Mouse (Mus musculus): ENCODE measurements around the gene Kpna7. TPM values are rescaled to one million over a fixed set of nuclear protein-coding genes. Genes with fewer than 3 reads are reported as not detected.
"Not testable (repeated sequence)": the region's sequence is repeated elsewhere in the genome, so short reads cannot be mapped to it uniquely, and the experiment has no call there.

Gene Kpna7
- polyA plus RNA-seq, 1 experiment from 2014 or later: not detected

DNA sequence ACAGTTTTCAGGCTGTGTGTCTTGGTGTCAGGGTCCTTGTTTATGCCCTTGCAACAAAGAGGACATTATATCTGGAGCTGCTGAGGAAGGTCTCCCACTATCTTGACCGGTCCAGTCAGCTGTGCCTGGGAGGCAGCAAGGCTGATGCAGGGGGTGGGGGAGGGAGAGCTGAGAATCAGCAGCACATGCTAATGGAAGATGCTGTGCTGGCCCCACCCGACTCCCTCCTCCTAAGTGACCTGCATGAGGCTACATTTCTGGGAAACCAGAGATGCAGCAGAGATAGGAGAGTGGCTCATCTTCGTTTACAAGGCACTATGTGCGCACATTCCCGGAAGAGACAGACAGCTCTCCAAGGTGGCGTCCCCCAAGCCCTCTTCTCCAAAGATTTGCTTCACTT is 26.6 kb upstream of the Kpna7 start:
- DNase-seq (ENCODE audit: low spot score) (no peak), ATAC-seq (no peak)
- H3K9me3 ChIP-seq (ENCODE audit: low read length): no peaks in the 10 kb centered on the region
- no peak overlapping the region for H3K27ac ChIP-seq (ENCODE audit: low read length)
- no peak overlapping the region for H3K9ac ChIP-seq (replicated peaks; ENCODE audit: low read depth)
- no peak for TF ChIP-seq EP300 (IDR thresholded peaks at IDR 0.05)
- TF ChIP-seq CTCF (IDR thresholded peaks at IDR 0.05): no peak
- no peak overlapping the region for H3K4me3 ChIP-seq (ENCODE audit: low read depth, low read length)
- no peaks in the 10 kb centered on the region for H3K27me3 ChIP-seq (replicated peaks; ENCODE audit: insufficient read depth, low read length)
- WGBS: 84% methylated on average over 6 of the region's 6 CpGs
- peaks cover 31% of the 10 kb centered on the region for H3K36me3 ChIP-seq (ENCODE audit: insufficient read depth, low read length)
- H3K4me2 ChIP-seq (replicated peaks; ENCODE audit: low read depth, low read length): no peak overlapping the region
- H3K4me1 ChIP-seq (ENCODE audit: insufficient read depth, low read depth, low read length): no peaks in the 10 kb centered on the region

DNA sequence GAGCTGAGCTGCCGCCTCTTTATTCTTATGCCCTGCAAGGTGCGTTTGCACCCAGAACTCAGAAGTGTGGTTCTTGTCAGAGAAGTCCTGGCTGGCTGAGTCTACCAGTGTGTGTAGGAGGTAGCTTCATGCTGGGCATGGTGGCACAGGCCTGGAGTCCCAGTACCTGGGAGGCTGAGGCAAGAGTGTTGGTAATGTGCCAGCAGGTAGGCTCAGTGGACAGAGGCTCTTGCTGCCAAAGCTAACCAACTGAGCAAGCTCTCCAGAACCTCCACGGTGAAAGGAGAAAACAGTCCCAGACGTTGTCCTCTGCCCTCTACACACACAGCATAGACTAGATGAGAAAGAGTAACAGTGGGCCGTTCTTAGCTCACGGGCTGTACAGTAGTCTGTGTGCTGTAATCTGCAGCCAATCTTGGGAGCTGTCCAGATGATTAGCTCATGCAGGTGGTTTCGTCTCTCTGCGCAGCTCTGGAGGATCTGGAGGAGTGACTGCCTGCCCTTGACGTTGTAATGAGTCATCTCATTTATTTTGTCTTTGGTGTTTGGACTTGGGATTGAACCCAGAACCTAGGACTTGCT is 22.0 kb upstream of the Kpna7 start:
- H3K4me2 ChIP-seq (replicated peaks; ENCODE audit: low read depth, low read length): no peak overlapping the region
- no peak overlapping the region for H3K27ac ChIP-seq (ENCODE audit: low read length)
- no peaks in the 10 kb centered on the region for H3K27me3 ChIP-seq (replicated peaks; ENCODE audit: insufficient read depth, low read length)
- H3K4me3 ChIP-seq (ENCODE audit: low read depth, low read length): no peak overlapping the region
- H3K36me3 ChIP-seq (ENCODE audit: insufficient read depth, low read length): peaks cover 50% of the 10 kb centered on the region
- 81% methylated on average over 9 of the region's 9 CpGs for WGBS
- no peaks in the 10 kb centered on the region for H3K4me1 ChIP-seq (ENCODE audit: insufficient read depth, low read depth, low read length)
- DNase-seq (ENCODE audit: low spot score) (no peak), ATAC-seq (no peak)
- no peak overlapping the region for H3K9ac ChIP-seq (replicated peaks; ENCODE audit: low read depth)
- TF ChIP-seq CTCF (IDR thresholded peaks at IDR 0.05) (no peak), EP300 (IDR thresholded peaks at IDR 0.05) (no peak)
- H3K9me3 ChIP-seq (ENCODE audit: low read length): no peaks in the 10 kb centered on the region

DNA sequence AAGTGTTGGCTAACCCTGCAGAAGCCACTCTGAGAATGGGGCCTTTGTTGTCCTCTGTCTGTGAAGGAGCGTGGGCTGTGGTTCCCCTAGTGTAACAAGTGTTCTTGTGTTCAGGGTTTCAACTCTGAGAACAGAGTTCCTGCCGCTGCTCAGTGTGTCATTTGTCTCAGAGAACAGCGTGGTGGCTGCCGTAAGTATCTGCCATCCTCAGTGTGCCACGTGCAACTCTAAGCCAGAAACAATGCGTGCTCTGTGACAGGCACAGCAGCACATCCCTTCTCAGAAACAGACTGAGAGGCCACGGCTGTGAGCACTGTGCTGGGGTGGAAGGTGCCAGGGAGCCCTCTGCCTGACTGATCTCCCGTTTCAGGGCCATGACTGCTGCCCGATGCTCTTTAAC is 20.5 kb upstream of the Kpna7 start:
- no peak overlapping the region for H3K4me2 ChIP-seq (replicated peaks; ENCODE audit: low read depth, low read length)
- H3K27me3 ChIP-seq (replicated peaks; ENCODE audit: insufficient read depth, low read length): no peaks in the 10 kb centered on the region
- peaks cover 59% of the 10 kb centered on the region for H3K36me3 ChIP-seq (ENCODE audit: insufficient read depth, low read length)
- no peaks in the 10 kb centered on the region for H3K9me3 ChIP-seq (ENCODE audit: low read length)
- no peaks in the 10 kb centered on the region for H3K4me1 ChIP-seq (ENCODE audit: insufficient read depth, low read depth, low read length)
- 67% methylated on average over 9 of the region's 9 CpGs for WGBS
- ATAC-seq (no peak), DNase-seq (ENCODE audit: low spot score) (no peak)
- H3K9ac ChIP-seq (replicated peaks; ENCODE audit: low read depth): no peak overlapping the region
- no peak overlapping the region for H3K4me3 ChIP-seq (ENCODE audit: low read depth, low read length)
- no peak overlapping the region for H3K27ac ChIP-seq (ENCODE audit: low read length)
- TF ChIP-seq CTCF (IDR thresholded peaks at IDR 0.05) (no peak), EP300 (IDR thresholded peaks at IDR 0.05) (no peak)

DNA sequence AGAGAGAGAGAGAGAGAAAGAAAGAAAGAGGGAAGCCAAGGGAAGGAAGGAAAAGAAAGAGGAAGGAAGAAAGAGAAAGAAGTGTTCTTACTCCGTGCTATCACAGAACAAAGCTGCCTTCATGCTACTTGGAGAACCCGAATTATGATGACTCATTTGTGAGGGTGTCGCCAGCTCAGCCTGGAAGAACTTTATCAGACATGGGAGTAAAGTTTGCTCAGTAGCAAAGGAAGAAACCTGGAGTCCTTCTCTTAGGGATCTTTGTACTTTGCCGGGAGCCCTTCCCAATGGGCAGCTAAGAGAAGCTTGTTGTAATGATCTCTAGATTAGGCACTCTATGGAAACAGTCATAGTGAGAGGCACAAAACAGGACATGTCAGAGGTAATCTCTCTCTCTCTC is 18.9 kb upstream of the Kpna7 start:
- Histone ChIP-seq H3K9me3 (ENCODE audit: low read length) (no peaks in the 10 kb centered on the region), H3K27ac (ENCODE audit: low read length) (no peak overlapping the region), H3K4me3 (ENCODE audit: low read depth, low read length) (no peak overlapping the region), H3K36me3 (ENCODE audit: insufficient read depth, low read length) (peaks cover 54% of the 10 kb centered on the region), H3K4me2 (replicated peaks; ENCODE audit: low read depth, low read length) (no peak overlapping the region), H3K9ac (replicated peaks; ENCODE audit: low read depth) (no peak overlapping the region), H3K27me3 (replicated peaks; ENCODE audit: insufficient read depth, low read length) (no peaks in the 10 kb centered on the region), H3K4me1 (ENCODE audit: insufficient read depth, low read depth, low read length) (no peaks in the 10 kb centered on the region)
- TF ChIP-seq EP300 (IDR thresholded peaks at IDR 0.05) (no peak), CTCF (IDR thresholded peaks at IDR 0.05) (no peak)
- no peak for ATAC-seq
- 78% methylated on average over 4 of the region's 4 CpGs for WGBS
- no peak for DNase-seq (ENCODE audit: low spot score)

DNA sequence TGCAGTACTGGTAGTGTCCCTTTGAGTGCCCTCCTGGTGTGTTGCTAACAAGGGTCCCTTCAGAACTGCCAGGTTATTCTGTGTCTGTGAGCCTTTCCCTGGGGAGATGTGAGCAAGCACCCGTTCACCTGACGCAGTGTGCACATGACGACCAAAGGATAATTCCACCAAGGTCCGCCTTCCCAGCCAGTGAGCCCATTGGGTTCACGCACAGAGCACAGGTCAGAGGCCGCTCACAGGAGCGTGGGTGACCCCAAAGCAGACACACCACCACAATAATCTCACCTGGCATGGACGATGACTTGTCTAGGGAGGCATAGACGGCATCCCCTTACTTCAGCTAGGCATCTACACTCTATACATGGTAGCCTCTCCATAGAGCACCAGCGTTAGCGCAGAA is 17.6 kb upstream of the Kpna7 start:
- ATAC-seq; H3K9me3 ChIP-seq (ENCODE audit: low read length); DNase-seq (ENCODE audit: low spot score); H3K27me3 ChIP-seq (replicated peaks; ENCODE audit: insufficient read depth, low read length); H3K4me1 ChIP-seq (ENCODE audit: insufficient read depth, low read depth, low read length); H3K27ac ChIP-seq (ENCODE audit: low read length); H3K4me2 ChIP-seq (replicated peaks; ENCODE audit: low read depth, low read length); H3K9ac ChIP-seq (replicated peaks; ENCODE audit: low read depth); H3K4me3 ChIP-seq (ENCODE audit: low read depth, low read length): not testable (repeated sequence)
- WGBS: 96% methylated on average over 11 of the region's 11 CpGs
- H3K36me3 ChIP-seq (ENCODE audit: insufficient read depth, low read length): peaks cover 48% of the 10 kb centered on the region

DNA sequence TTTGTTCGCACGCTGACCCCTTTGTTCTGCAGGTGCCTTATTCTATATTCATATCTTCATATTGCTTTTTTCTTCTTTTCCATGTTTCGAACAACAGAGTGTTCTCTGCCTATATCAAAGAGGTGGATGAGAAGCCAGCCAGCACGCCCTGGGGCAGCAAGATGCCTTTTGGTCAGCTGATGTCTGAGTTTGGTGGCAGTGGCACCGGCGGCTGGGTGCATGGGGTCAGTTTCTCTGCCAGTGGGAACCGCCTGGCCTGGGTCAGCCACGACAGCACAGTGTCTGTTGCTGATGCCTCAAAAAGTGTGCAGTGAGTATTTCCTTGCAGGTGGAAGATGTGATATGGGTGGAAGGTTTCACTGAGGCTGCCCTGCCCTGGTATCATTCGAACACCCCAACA is 17.1 kb upstream of the Kpna7 start:
- peaks cover 53% of the 10 kb centered on the region for H3K36me3 ChIP-seq (ENCODE audit: insufficient read depth, low read length)
- TF ChIP-seq EP300 (IDR thresholded peaks at IDR 0.05) (no peak), CTCF (IDR thresholded peaks at IDR 0.05) (no peak)
- WGBS: 97% methylated on average over 9 of the region's 9 CpGs

DNA sequence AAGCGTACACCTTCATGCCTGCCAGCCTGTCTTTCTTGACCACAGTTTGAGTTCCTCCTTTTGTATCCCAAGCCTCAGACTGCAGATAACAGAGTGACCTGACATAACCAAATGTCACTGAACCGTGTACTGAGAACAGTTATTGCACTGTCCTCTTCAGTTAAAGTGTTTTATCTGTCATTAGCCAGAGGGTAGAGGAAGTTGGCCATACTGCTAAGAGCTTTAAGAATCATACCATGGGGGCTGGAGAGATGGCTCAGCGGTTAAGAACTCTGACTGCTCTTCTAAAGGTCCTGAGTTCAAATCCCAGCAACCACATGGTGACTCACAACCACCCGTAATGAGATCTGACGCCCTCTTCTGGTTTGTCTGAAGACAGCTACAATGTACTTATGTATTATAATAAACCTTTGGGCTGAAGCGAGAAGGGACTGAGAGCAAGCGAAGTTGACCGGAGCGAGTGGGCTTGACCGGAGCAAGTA is 14.6 kb upstream of the Kpna7 start:
- WGBS: 91% methylated on average over 10 of the region's 10 CpGs
- Histone ChIP-seq H3K4me2 (replicated peaks; ENCODE audit: low read depth, low read length) (no peak overlapping the region), H3K4me3 (ENCODE audit: low read depth, low read length) (no peak overlapping the region), H3K27ac (ENCODE audit: low read length) (no peak overlapping the region), H3K9me3 (ENCODE audit: low read length) (no peaks in the 10 kb centered on the region), H3K36me3 (ENCODE audit: insufficient read depth, low read length) (peaks cover 50% of the 10 kb centered on the region), H3K4me1 (ENCODE audit: insufficient read depth, low read depth, low read length) (no peaks in the 10 kb centered on the region), H3K27me3 (replicated peaks; ENCODE audit: insufficient read depth, low read length) (no peaks in the 10 kb centered on the region), H3K9ac (replicated peaks; ENCODE audit: low read depth) (no peak overlapping the region)
- no peak for DNase-seq (ENCODE audit: low spot score)
- no peak for TF ChIP-seq CTCF (IDR thresholded peaks at IDR 0.05)
- no peak for TF ChIP-seq EP300 (IDR thresholded peaks at IDR 0.05)
- ATAC-seq: no peak

More for the DNA sequence above, 17.1 kb upstream of the Kpna7 start:
- Histone ChIP-seq H3K9ac (replicated peaks; ENCODE audit: low read depth) (no peak overlapping the region), H3K27ac (ENCODE audit: low read length) (no peak overlapping the region), H3K4me3 (ENCODE audit: low read depth, low read length) (no peak overlapping the region), H3K4me2 (replicated peaks; ENCODE audit: low read depth, low read length) (no peak overlapping the region), H3K27me3 (replicated peaks; ENCODE audit: insufficient read depth, low read length) (no peaks in the 10 kb centered on the region), H3K4me1 (ENCODE audit: insufficient read depth, low read depth, low read length) (no peaks in the 10 kb centered on the region), H3K9me3 (ENCODE audit: low read length) (no peaks in the 10 kb centered on the region)
- DNase-seq (ENCODE audit: low spot score): no peak
- no peak for ATAC-seq

Measured in lung, postnatal 0 days (tissue).